Mouse (Mus musculus): Measurements from ENCODE around the gene Mcl1.
"Not testable (repeated sequence)": the region's sequence is repeated elsewhere in the genome, so short reads cannot be mapped to it uniquely, and the experiment has no call there.

Mcl1 gene

GRCm38 (mm10) chr3:95687524-95688421 is 29.2 kb downstream of the Mcl1 start, which contains the start of gene Adamtsl4:
Gene Adamtsl4 (minus strand): TSS chr3:95687917.
- DNase-seq, result peak; percentile 82

- DNase-seq, result no peak
Measured at GRCm38 (mm10) chr3:95689171-95689915, 30.8 kb downstream of the Mcl1 start.

GRCm38 (mm10) chr3:95689940-95690339 is 31.4 kb downstream of the Mcl1 start:
- no peak for DNase-seq

- DNase-seq, result not testable (repeated sequence)
Measured at GRCm38 (mm10) chr3:95690552-95690951, 32.0 kb downstream of the Mcl1 start.

- no peak for DNase-seq
Measured at GRCm38 (mm10) chr3:95692677-95693076, 34.1 kb downstream of the Mcl1 start.

- DNase-seq, result peak; percentile 55
Measured at GRCm38 (mm10) chr3:95693821-95694807, 35.5 kb downstream of the Mcl1 start.

- DNase-seq, result no peak
Measured at GRCm38 (mm10) chr3:95694808-95695703, 36.5 kb downstream of the Mcl1 start.

- no peak for DNase-seq
Measured at GRCm38 (mm10) chr3:95695796-95696195, 37.2 kb downstream of the Mcl1 start.

- DNase-seq, result peak; percentile 58
Measured at GRCm38 (mm10) chr3:95696360-95696759, 37.8 kb downstream of the Mcl1 start.

- DNase-seq, result no peak
Measured at GRCm38 (mm10) chr3:95698286-95698685, 39.7 kb downstream of the Mcl1 start.

- DNase-seq, result no peak
Measured at GRCm38 (mm10) chr3:95700233-95700681, 41.7 kb downstream of the Mcl1 start.

GRCm38 (mm10) chr3:95701085-95701484 is 42.5 kb downstream of the Mcl1 start:
- DNase-seq, result no peak

- DNase-seq, result peak; percentile 91
Measured at GRCm38 (mm10) chr3:95701877-95702540, 43.4 kb downstream of the Mcl1 start.

- DNase-seq, result no peak
Measured at GRCm38 (mm10) chr3:95703276-95703675, 44.7 kb downstream of the Mcl1 start.

- no peak for DNase-seq
Measured at GRCm38 (mm10) chr3:95704612-95705011, 46.0 kb downstream of the Mcl1 start.

GRCm38 (mm10) chr3:95706273-95706672 is 47.7 kb downstream of the Mcl1 start:
- no peak for DNase-seq

- no peak for DNase-seq
Measured at GRCm38 (mm10) chr3:95707497-95707896, 48.9 kb downstream of the Mcl1 start.

GRCm38 (mm10) chr3:95709044-95709443 is 50.5 kb downstream of the Mcl1 start:
- no peak for DNase-seq

- no peak for DNase-seq
Measured at GRCm38 (mm10) chr3:95709967-95710366, 51.4 kb downstream of the Mcl1 start.

Data from kidney, postnatal 14 days (tissue).